ENCODE assay signal across 11 mouse cellular contexts in genomic region chr15:98674994-98675545, GRCm38 (mm10). TPM values are rescaled to one million over a fixed set of nuclear protein-coding genes. Genes with fewer than 3 reads are reported as not detected.
DNase-seq lines count a peak whose midpoint lies in the region; ATAC-seq and TF ChIP-seq lines count a peak whose summit lies in the region.
"Had no signal": no experiment of that assay in that cellular context is flagged by ENCODE, and none has a peak within 500 bp of the region (broad histone marks: within the 10 kb centered on the region; RNA-seq: fewer than 3 reads in every experiment).

No protein-coding gene starts in this region.

- no peak for TF ChIP-seq POLR2A in heart, adult 2 months (IDR thresholded peaks at IDR 0.05; ENCODE audit: insufficient read depth, low read depth, low read length)

- H3K79me2 ChIP-seq in heart, adult 2 months (replicated peaks; ENCODE audit: control insufficient read depth, insufficient read depth, low read length): no peaks in the 10 kb centered on the region

- no peak for ATAC-seq in lung, embryonic 14.5 days (ENCODE audit: insufficient read depth)
- 0 out of 2 replicates have a peak, but pooled peaks have one; percentile 14 for ATAC-seq in hindbrain, embryonic 13.5 days (ENCODE audit: low FRiP score)
- ATAC-seq in neural tube, embryonic 15.5 days (ENCODE audit: low FRiP score): peak; percentile 22; the same call in 1 of the 2 replicates
- ATAC-seq in erythroblast, adult 5-6 weeks (replicated peaks; ENCODE audit: low FRiP score, poor library complexity, severe bottlenecking): no peak
- ATAC-seq: lung, postnatal 0 days had no signal

- peak overlapping the region; percentile 70; the same call in 1 of the 2 replicates for H3K4me2 ChIP-seq in lung, embryonic 14.5 days
- peak overlapping the region; percentile 99 for H3K4me2 ChIP-seq in hindbrain, embryonic 13.5 days
- peak overlapping the region; percentile 84 for H3K4me2 ChIP-seq in neural tube, embryonic 15.5 days

- no peaks in the 10 kb centered on the region for H3K27me3 ChIP-seq in heart, adult 2 months (ENCODE audit: control insufficient read depth, insufficient read depth, low read length)
- peaks cover 48% of the 10 kb centered on the region for H3K27me3 ChIP-seq in lung, embryonic 14.5 days (ENCODE audit: insufficient read depth, low read length)
- H3K27me3 ChIP-seq in hindbrain, embryonic 13.5 days: peaks cover 12% of the 10 kb centered on the region
- 0 out of 2 replicates have a peak, but pooled peaks cover 2% of the 10 kb centered on the region for H3K27me3 ChIP-seq in neural tube, embryonic 15.5 days (replicated peaks)

- peak; percentile 78 for DNase-seq in heart, adult 11 months
- DNase-seq in heart, adult 2 months: no peak
- no peak for DNase-seq in lung, embryonic 14.5 days
- no peak for DNase-seq in lung, adult 18-20 months
- DNase-seq in lung, postnatal 25 days (ENCODE audit: low spot score): no peak
- DNase-seq: adrenal gland, postnatal 14 days; kidney, adult 11 months had no signal

- intact Hi-C loops in heart, adult 2 months (cut with DNase I): no loop called here

- no peak for TF ChIP-seq EP300 in heart, adult 2 months (IDR thresholded peaks at IDR 0.05; ENCODE audit: insufficient read depth, low read depth, low read length)

- no peaks in the 10 kb centered on the region for H3K9me3 ChIP-seq in lung, embryonic 14.5 days (ENCODE audit: low read depth, low read length)
- no peaks in the 10 kb centered on the region for H3K9me3 ChIP-seq in hindbrain, embryonic 13.5 days
- H3K9me3 ChIP-seq in neural tube, embryonic 15.5 days (replicated peaks): no peaks in the 10 kb centered on the region

- 36% methylated on average over 11 of the region's 11 CpGs for WGBS in heart, adult 2 months
- 23% methylated on average over 11 of the region's 11 CpGs for WGBS in lung, embryonic 14.5 days
- WGBS in hindbrain, embryonic 13.5 days: 17% methylated on average over 11 of the region's 11 CpGs
- WGBS in neural tube, embryonic 15.5 days: 8% methylated on average over 11 of the region's 11 CpGs

- no peak for TF ChIP-seq CTCF in heart, adult 2 months (IDR thresholded peaks at IDR 0.05)
- TF ChIP-seq CTCF in lung, embryonic 14.5 days (IDR thresholded peaks at IDR 0.05; ENCODE audit: low read depth): no peak

- peaks cover 7% of the 10 kb centered on the region for H3K4me1 ChIP-seq in heart, adult 2 months (ENCODE audit: control insufficient read depth, insufficient read depth, low read length)
- no peaks in the 10 kb centered on the region for H3K4me1 ChIP-seq in lung, embryonic 14.5 days (ENCODE audit: insufficient read depth)
- peaks cover 39% of the 10 kb centered on the region for H3K4me1 ChIP-seq in hindbrain, embryonic 13.5 days (replicated peaks)
- peaks cover 37% of the 10 kb centered on the region for H3K4me1 ChIP-seq in neural tube, embryonic 15.5 days

- no peak overlapping the region for H3K27ac ChIP-seq in heart, adult 2 months
- no peak overlapping the region for H3K27ac ChIP-seq in lung, embryonic 14.5 days (ENCODE audit: low read depth)
- peak overlapping the region; percentile 71 for H3K27ac ChIP-seq in hindbrain, embryonic 13.5 days
- peak overlapping the region; percentile 74 for H3K27ac ChIP-seq in neural tube, embryonic 15.5 days (replicated peaks)

- no peak overlapping the region for H3K4me3 ChIP-seq in heart, adult 2 months
- H3K4me3 ChIP-seq in lung, embryonic 14.5 days (ENCODE audit: low read depth, low read length): no peak overlapping the region
- H3K4me3 ChIP-seq in hindbrain, embryonic 13.5 days: peak overlapping the region; percentile 56
- peak overlapping the region; percentile 48 for H3K4me3 ChIP-seq in neural tube, embryonic 15.5 days (replicated peaks)

- no peak overlapping the region for H3K9ac ChIP-seq in heart, adult 2 months (ENCODE audit: low read depth, low read length)
- H3K9ac ChIP-seq in lung, embryonic 14.5 days: no peak overlapping the region
- peak overlapping the region; percentile 73 for H3K9ac ChIP-seq in hindbrain, embryonic 13.5 days
- H3K9ac ChIP-seq in neural tube, embryonic 15.5 days (replicated peaks): peak overlapping the region; percentile 40

- H3K36me3 ChIP-seq in heart, adult 2 months (ENCODE audit: control insufficient read depth, insufficient read depth, low read length): no peaks in the 10 kb centered on the region
- no peaks in the 10 kb centered on the region for H3K36me3 ChIP-seq in lung, embryonic 14.5 days (ENCODE audit: insufficient read depth)
- peaks cover 5% of the 10 kb centered on the region; the same call in 1 of the 2 replicates for H3K36me3 ChIP-seq in hindbrain, embryonic 13.5 days
- 0 out of 2 replicates have a peak, but pooled peaks cover 4% of the 10 kb centered on the region for H3K36me3 ChIP-seq in neural tube, embryonic 15.5 days

RNA-seq across cellular contexts. Expression of gene Rnd1, which starts 2.2 kb away (rescaled TPM):
- 1 to 10 TPM; 1.1 to 1.3 TPM for total RNA-seq in heart, adult 2 months (2021)
- 2.6 and 3.3 TPM in 2 replicates for polyA plus RNA-seq in heart, adult 2 months (2012; rRNA removed)
- 0.57 and 0.67 TPM in 2 replicates for polyA plus RNA-seq in lung, embryonic 14.5 days (2014; fragmentation: Nextera tagmentation; extraction: Ambion mirVana)
- 7.3 and 7.4 TPM in 2 replicates for polyA plus RNA-seq in hindbrain, embryonic 13.5 days (2015; fragmentation: Nextera tagmentation; extraction: Ambion mirVana)
- 9.4 and 11.3 TPM in 2 replicates for polyA plus RNA-seq in neural tube, embryonic 15.5 days (2015; fragmentation: Nextera tagmentation; extraction: Ambion mirVana)
- total RNA-seq in erythroblast, adult 5-6 weeks (2015; ENCODE audit: low replicate concordance): 4.4 TPM in 1 of 2 replicates, not detected in the other
- total RNA-seq in erythroblast, adult 5-6 weeks (2017; ENCODE audit: low replicate concordance): 0.42 and 2.2 TPM in 2 replicates

RNA-seq across cellular contexts. Expression of gene Ddx23, which starts 12.4 kb away (rescaled TPM):
- total RNA-seq in heart, adult 2 months (2021): 10 to 100 TPM; 47.9 to 55.4 TPM
- 18.9 and 30.7 TPM in 2 replicates for polyA plus RNA-seq in heart, adult 2 months (2012; rRNA removed)
- polyA plus RNA-seq in lung, embryonic 14.5 days (2014; fragmentation: Nextera tagmentation; extraction: Ambion mirVana): 27.2 and 28.7 TPM in 2 replicates
- polyA plus RNA-seq in hindbrain, embryonic 13.5 days (2015; fragmentation: Nextera tagmentation; extraction: Ambion mirVana): 27.5 and 28.0 TPM in 2 replicates
- 20.6 and 21.0 TPM in 2 replicates for polyA plus RNA-seq in neural tube, embryonic 15.5 days (2015; fragmentation: Nextera tagmentation; extraction: Ambion mirVana)
- total RNA-seq in erythroblast, adult 5-6 weeks (2015; ENCODE audit: low replicate concordance): 9.4 and 10.4 TPM in 2 replicates
- total RNA-seq in erythroblast, adult 5-6 weeks (2017; ENCODE audit: low replicate concordance): 32.3 and 40.2 TPM in 2 replicates

RNA-seq across cellular contexts. Expression of gene Ccdc65, which starts 32.9 kb away (rescaled TPM):
- under 1 TPM; 0.11 to 0.16 TPM for total RNA-seq in heart, adult 2 months (2021)
- 0.15 and 0.37 TPM in 2 replicates for polyA plus RNA-seq in heart, adult 2 months (2012; rRNA removed)
- polyA plus RNA-seq in lung, embryonic 14.5 days (2014; fragmentation: Nextera tagmentation; extraction: Ambion mirVana): 0.28 and 1.1 TPM in 2 replicates
- polyA plus RNA-seq in hindbrain, embryonic 13.5 days (2015; fragmentation: Nextera tagmentation; extraction: Ambion mirVana): 3.6 and 4.3 TPM in 2 replicates
- 6.4 and 7.5 TPM in 2 replicates for polyA plus RNA-seq in neural tube, embryonic 15.5 days (2015; fragmentation: Nextera tagmentation; extraction: Ambion mirVana)
- not detected in 2 replicates for total RNA-seq in erythroblast, adult 5-6 weeks (2015; ENCODE audit: low replicate concordance)
- total RNA-seq in erythroblast, adult 5-6 weeks (2017; ENCODE audit: low replicate concordance): not detected in 2 replicates

RNA-seq across cellular contexts. Expression of gene Cacnb3, which starts 44.4 kb away (rescaled TPM):
- total RNA-seq in heart, adult 2 months (2021): 1 to 10 TPM; 2.6 to 2.7 TPM
- 6.5 and 7.7 TPM in 2 replicates for polyA plus RNA-seq in heart, adult 2 months (2012; rRNA removed)
- polyA plus RNA-seq in lung, embryonic 14.5 days (2014; fragmentation: Nextera tagmentation; extraction: Ambion mirVana): 24.6 and 28.9 TPM in 2 replicates
- 124 and 135 TPM in 2 replicates for polyA plus RNA-seq in hindbrain, embryonic 13.5 days (2015; fragmentation: Nextera tagmentation; extraction: Ambion mirVana)
- polyA plus RNA-seq in neural tube, embryonic 15.5 days (2015; fragmentation: Nextera tagmentation; extraction: Ambion mirVana): 108 and 128 TPM in 2 replicates
- total RNA-seq in erythroblast, adult 5-6 weeks (2015; ENCODE audit: low replicate concordance): not detected in 2 replicates
- not detected in 2 replicates for total RNA-seq in erythroblast, adult 5-6 weeks (2017; ENCODE audit: low replicate concordance)

RNA-seq across cellular contexts. Expression of gene Fkbp11, which starts 52.9 kb away (rescaled TPM):
- total RNA-seq in heart, adult 2 months (2021): 1 to 10 TPM; 5.1 to 5.8 TPM
- 3.2 and 4.8 TPM in 2 replicates for polyA plus RNA-seq in heart, adult 2 months (2012; rRNA removed)
- polyA plus RNA-seq in lung, embryonic 14.5 days (2014; fragmentation: Nextera tagmentation; extraction: Ambion mirVana): 29.7 and 32.9 TPM in 2 replicates
- 5.1 and 6.6 TPM in 2 replicates for polyA plus RNA-seq in hindbrain, embryonic 13.5 days (2015; fragmentation: Nextera tagmentation; extraction: Ambion mirVana)
- polyA plus RNA-seq in neural tube, embryonic 15.5 days (2015; fragmentation: Nextera tagmentation; extraction: Ambion mirVana): 11.9 and 12.3 TPM in 2 replicates
- total RNA-seq in erythroblast, adult 5-6 weeks (2015; ENCODE audit: low replicate concordance): 1.2 TPM in 1 of 2 replicates, not detected in the other
- total RNA-seq in erythroblast, adult 5-6 weeks (2017; ENCODE audit: low replicate concordance): 0.84 and 1.0 TPM in 2 replicates

Comparison
In these comparisons a context has a peak if more than half of its experiments do, and no peak if none do; other contexts are left out.
1. H3K27ac ChIP-seq: peak in hindbrain, embryonic 13.5 days (single experiment) and neural tube, embryonic 15.5 days (single experiment); none in heart, adult 2 months (single experiment) and lung, embryonic 14.5 days (single experiment).
2. H3K4me3 ChIP-seq: peak in hindbrain, embryonic 13.5 days (single experiment) and neural tube, embryonic 15.5 days (single experiment); none in heart, adult 2 months (single experiment) and lung, embryonic 14.5 days (single experiment).
3. H3K9ac ChIP-seq: peak in hindbrain, embryonic 13.5 days (single experiment) and neural tube, embryonic 15.5 days (single experiment); none in heart, adult 2 months (single experiment) and lung, embryonic 14.5 days (single experiment).
4. ATAC-seq: peak in hindbrain, embryonic 13.5 days (single experiment) and neural tube, embryonic 15.5 days (single experiment); none in lung, embryonic 14.5 days (single experiment) and erythroblast, adult 5-6 weeks (single experiment).
5. Peak in every context shown above with its lines, with median percentiles within 50 percentile points of each other: H3K4me2 ChIP-seq.